Mouse (Mus musculus): ENCODE results near the gene Grpel1. TPM values are rescaled to one million over a fixed set of nuclear protein-coding genes. Genes with fewer than 3 reads are reported as not detected.
A peak's percentile ranks its signal among the peaks of the same experiment; 100 is the strongest.

The Grpel1 gene
- 42.0 and 44.5 TPM in 2 replicates for total RNA-seq (2014; rRNA removed)
- polyA plus RNA-seq (2012; rRNA removed): 42.8 and 55.1 TPM in 2 replicates

- Histone ChIP-seq H3K9ac (ENCODE audit: low read depth, low read length) (peak within 1 kb of the TSS; percentile 97), H3K4me3 (ENCODE audit: insufficient read depth, low read depth, low read length) (peak within 1 kb of the TSS; percentile 97), H3K79me2 (ENCODE audit: control insufficient read depth, insufficient read depth, low read length) (peaks cover 30% of the 10 kb centered on the region), H3K36me3 (ENCODE audit: control insufficient read depth, insufficient read depth, low read length) (peaks cover 12% of the 10 kb centered on the region), H3K27ac (replicated peaks; ENCODE audit: insufficient read depth, low read depth, low read length) (peak within 1 kb of the TSS; percentile 98), H3K4me1 (ENCODE audit: control insufficient read depth, insufficient read depth, low read length) (peaks cover 13% of the 10 kb centered on the region), H3K27me3 (ENCODE audit: control insufficient read depth, insufficient read depth, low read length) (no peaks in the 10 kb centered on the region)
- TF ChIP-seq CTCF (IDR thresholded peaks at IDR 0.05; ENCODE audit: low read depth, low read length) (no peak), POLR2A (IDR thresholded peaks at IDR 0.05; ENCODE audit: extremely low read depth, insufficient read depth, low read length) (peak; percentile 91)
- WGBS: under 1% methylated on average over 68 of the region's 68 CpGs
- peak; percentile 99 for DNase-seq (ENCODE audit: extremely low read depth, low read depth, low spot score)
These were observed at the start of gene Grpel1 for GRCm38 (mm10) chr5:36464709-36465661. TSS of gene Grpel1 (plus strand) at chr5:36464998.

- Histone ChIP-seq H3K27me3 (ENCODE audit: control insufficient read depth, insufficient read depth, low read length) (no peaks in the 10 kb centered on the region), H3K4me1 (ENCODE audit: control insufficient read depth, insufficient read depth, low read length) (no peaks in the 10 kb centered on the region), H3K27ac (replicated peaks; ENCODE audit: insufficient read depth, low read depth, low read length) (no peak overlapping the region), H3K4me3 (ENCODE audit: insufficient read depth, low read depth, low read length) (no peak overlapping the region), H3K36me3 (ENCODE audit: control insufficient read depth, insufficient read depth, low read length) (no peaks in the 10 kb centered on the region), H3K79me2 (ENCODE audit: control insufficient read depth, insufficient read depth, low read length) (no peaks in the 10 kb centered on the region), H3K9ac (ENCODE audit: low read depth, low read length) (no peak overlapping the region)
- WGBS: 77% methylated on average over 3 of the region's 3 CpGs
- DNase-seq (ENCODE audit: extremely low read depth, low read depth, low spot score): no peak
- TF ChIP-seq CTCF (IDR thresholded peaks at IDR 0.05; ENCODE audit: low read depth, low read length) (no peak), POLR2A (IDR thresholded peaks at IDR 0.05; ENCODE audit: extremely low read depth, insufficient read depth, low read length) (no peak)
These were observed 44.9 kb upstream of the Grpel1 start for GRCm38 (mm10) chr5:36419861-36420260.

- Histone ChIP-seq H3K27me3 (ENCODE audit: control insufficient read depth, insufficient read depth, low read length) (no peaks in the 10 kb centered on the region), H3K79me2 (ENCODE audit: control insufficient read depth, insufficient read depth, low read length) (no peaks in the 10 kb centered on the region), H3K27ac (replicated peaks; ENCODE audit: insufficient read depth, low read depth, low read length) (no peak overlapping the region), H3K4me1 (ENCODE audit: control insufficient read depth, insufficient read depth, low read length) (no peaks in the 10 kb centered on the region), H3K9ac (ENCODE audit: low read depth, low read length) (no peak overlapping the region), H3K4me3 (ENCODE audit: insufficient read depth, low read depth, low read length) (no peak overlapping the region), H3K36me3 (ENCODE audit: control insufficient read depth, insufficient read depth, low read length) (no peaks in the 10 kb centered on the region)
- no peak for DNase-seq (ENCODE audit: extremely low read depth, low read depth, low spot score)
- TF ChIP-seq CTCF (IDR thresholded peaks at IDR 0.05; ENCODE audit: low read depth, low read length) (no peak), POLR2A (IDR thresholded peaks at IDR 0.05; ENCODE audit: extremely low read depth, insufficient read depth, low read length) (no peak)
These were observed 42.1 kb upstream of the Grpel1 start for GRCm38 (mm10) chr5:36422689-36423088.

- Histone ChIP-seq H3K4me1 (ENCODE audit: control insufficient read depth, insufficient read depth, low read length) (no peaks in the 10 kb centered on the region), H3K4me3 (ENCODE audit: insufficient read depth, low read depth, low read length) (no peak overlapping the region), H3K36me3 (ENCODE audit: control insufficient read depth, insufficient read depth, low read length) (no peaks in the 10 kb centered on the region), H3K27ac (replicated peaks; ENCODE audit: insufficient read depth, low read depth, low read length) (no peak overlapping the region), H3K79me2 (ENCODE audit: control insufficient read depth, insufficient read depth, low read length) (no peaks in the 10 kb centered on the region), H3K27me3 (ENCODE audit: control insufficient read depth, insufficient read depth, low read length) (no peaks in the 10 kb centered on the region), H3K9ac (ENCODE audit: low read depth, low read length) (no peak overlapping the region)
- TF ChIP-seq POLR2A (IDR thresholded peaks at IDR 0.05; ENCODE audit: extremely low read depth, insufficient read depth, low read length) (no peak), CTCF (IDR thresholded peaks at IDR 0.05; ENCODE audit: low read depth, low read length) (no peak)
- DNase-seq (ENCODE audit: extremely low read depth, low read depth, low spot score): no peak
These were observed 40.1 kb upstream of the Grpel1 start for GRCm38 (mm10) chr5:36424676-36425075.

- no peak for DNase-seq (ENCODE audit: extremely low read depth, low read depth, low spot score)
- no peaks in the 10 kb centered on the region for H3K27me3 ChIP-seq (ENCODE audit: control insufficient read depth, insufficient read depth, low read length)
These were observed 38.4 kb upstream of the Grpel1 start for GRCm38 (mm10) chr5:36426404-36426803.

GRCm38 (mm10) chr5:36427831-36428230 is 37.0 kb upstream of the Grpel1 start:
- no peak for DNase-seq (ENCODE audit: extremely low read depth, low read depth, low spot score)
- Histone ChIP-seq H3K4me3 (ENCODE audit: insufficient read depth, low read depth, low read length) (no peak overlapping the region), H3K79me2 (ENCODE audit: control insufficient read depth, insufficient read depth, low read length) (no peaks in the 10 kb centered on the region), H3K9ac (ENCODE audit: low read depth, low read length) (no peak overlapping the region), H3K4me1 (ENCODE audit: control insufficient read depth, insufficient read depth, low read length) (no peaks in the 10 kb centered on the region), H3K27me3 (ENCODE audit: control insufficient read depth, insufficient read depth, low read length) (no peaks in the 10 kb centered on the region), H3K27ac (replicated peaks; ENCODE audit: insufficient read depth, low read depth, low read length) (no peak overlapping the region), H3K36me3 (ENCODE audit: control insufficient read depth, insufficient read depth, low read length) (no peaks in the 10 kb centered on the region)
- no peak for TF ChIP-seq POLR2A (IDR thresholded peaks at IDR 0.05; ENCODE audit: extremely low read depth, insufficient read depth, low read length)
- no peak for TF ChIP-seq CTCF (IDR thresholded peaks at IDR 0.05; ENCODE audit: low read depth, low read length)
- 69% methylated on average over 11 of the region's 11 CpGs for WGBS

More at GRCm38 (mm10) chr5:36426404-36426803, 38.4 kb upstream of the Grpel1 start:
- Histone ChIP-seq H3K9ac (ENCODE audit: low read depth, low read length) (no peak overlapping the region), H3K27ac (replicated peaks; ENCODE audit: insufficient read depth, low read depth, low read length) (no peak overlapping the region), H3K4me3 (ENCODE audit: insufficient read depth, low read depth, low read length) (no peak overlapping the region), H3K36me3 (ENCODE audit: control insufficient read depth, insufficient read depth, low read length) (no peaks in the 10 kb centered on the region), H3K79me2 (ENCODE audit: control insufficient read depth, insufficient read depth, low read length) (no peaks in the 10 kb centered on the region), H3K4me1 (ENCODE audit: control insufficient read depth, insufficient read depth, low read length) (no peaks in the 10 kb centered on the region)
- WGBS: 59% methylated on average over 5 of the region's 5 CpGs
- no peak for TF ChIP-seq CTCF (IDR thresholded peaks at IDR 0.05; ENCODE audit: low read depth, low read length)
- TF ChIP-seq POLR2A (IDR thresholded peaks at IDR 0.05; ENCODE audit: extremely low read depth, insufficient read depth, low read length): no peak

Data from liver, adult 2 months (tissue).